Mouse (Mus musculus) ES-Bruce4 (cell line): ENCODE measurements around the gene Fbxo28. TPM values are rescaled to one million over a fixed set of nuclear protein-coding genes. Genes with fewer than 3 reads are reported as not detected.

Experiments used
- H3K27ac ChIP-seq: 2 replicates; pipeline ENCODE4 v1.5.1; 2012; ENCODE audit warnings: low read length, inconsistent platforms; ENCODE audit not compliant: insufficient read depth
- H3K27me3 ChIP-seq: 2 replicates; pipeline ENCODE4 v1.6.1; 2012; ENCODE audit warnings: mild to moderate bottlenecking, low read length, inconsistent platforms; ENCODE audit not compliant: control insufficient read depth, poor library complexity, insufficient read depth, severe bottlenecking
- H3K36me3 ChIP-seq: 2 replicates; pipeline ENCODE4 v1.6.1; 2012; ENCODE audit warnings: inconsistent platforms, mild to moderate bottlenecking, low read length, moderate library complexity; ENCODE audit not compliant: control insufficient read depth, poor library complexity, insufficient read depth, severe bottlenecking
- H3K4me1 ChIP-seq: one replicate; pipeline ENCODE4 v1.8.1; 2011; ENCODE audit warnings: low read length; ENCODE audit not compliant: control insufficient read depth, insufficient read depth
- H3K4me3 ChIP-seq: 2 replicates; pipeline ENCODE4 v1.5.1; 2011; ENCODE audit warnings: low read depth, mild to moderate bottlenecking, low read length
- H3K9ac ChIP-seq: 2 replicates; pipeline ENCODE4 v1.6.1; 2012; ENCODE audit warnings: low read depth, mild to moderate bottlenecking, inconsistent platforms; ENCODE audit not compliant: poor library complexity, severe bottlenecking
- H3K9me3 ChIP-seq: replicated peaks from 2 replicates; pipeline ENCODE4 v1.6.1; 2012; ENCODE audit warnings: mild to moderate bottlenecking, low read length, inconsistent platforms; ENCODE audit not compliant: control insufficient read depth, poor library complexity, insufficient read depth, severe bottlenecking
- CTCF ChIP-seq: IDR thresholded peaks from one replicate; pipeline ENCODE4 v1.8.1; 2011; ENCODE audit warnings: low read depth, low read length
- EP300 ChIP-seq: IDR thresholded peaks from 2 replicates; pipeline ENCODE4 v1.6.1; 2011; ENCODE audit warnings: low read depth, low read length; ENCODE audit not compliant: insufficient read depth
- POLR2A ChIP-seq: IDR thresholded peaks from one replicate; pipeline ENCODE4 v1.8.1; 2011; ENCODE audit warnings: low read length; ENCODE audit not compliant: insufficient read depth
- polyA plus RNA-seq: library from polyadenylated mRNA; stranded (reverse); fragments of >200 nt; gene quantifications from 2 replicates; pipeline ENCODE4 v1.2.4, GENCODE M21; 2011; ENCODE audit warnings: low read depth; ENCODE audit not compliant: missing spikeins, insufficient read depth, insufficient read length

Gene Fbxo28
- polyA plus RNA-seq, 1 experiment, result 32.9 TPM

DNA sequence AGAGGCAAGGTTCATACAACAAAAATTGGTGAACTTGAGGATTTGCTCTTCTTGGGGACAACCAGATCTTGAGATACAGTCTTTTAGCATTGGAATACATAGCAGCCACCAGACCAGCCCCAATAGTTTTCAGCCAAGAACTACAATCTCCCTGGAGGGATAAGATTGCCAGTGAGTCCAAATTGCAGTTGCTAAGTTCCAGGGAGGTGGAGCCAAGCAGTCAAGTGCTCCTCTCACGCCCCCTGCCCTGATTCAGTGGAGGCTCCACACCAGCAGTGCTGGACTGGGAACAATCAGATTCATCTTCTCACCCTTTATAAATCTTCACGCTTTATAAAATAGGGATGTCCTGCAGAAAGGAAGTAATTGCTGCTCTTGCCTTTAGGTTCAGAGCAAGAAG is 51.6 kb downstream of the Fbxo28 start:
- Histone ChIP-seq H3K36me3 (no peaks in the 10 kb centered on the region), H3K4me3 (no peak overlapping the region)
- peak; percentile 1 for TF ChIP-seq CTCF
- TF ChIP-seq POLR2A, result no peak
- TF ChIP-seq EP300, result no peak

DNA sequence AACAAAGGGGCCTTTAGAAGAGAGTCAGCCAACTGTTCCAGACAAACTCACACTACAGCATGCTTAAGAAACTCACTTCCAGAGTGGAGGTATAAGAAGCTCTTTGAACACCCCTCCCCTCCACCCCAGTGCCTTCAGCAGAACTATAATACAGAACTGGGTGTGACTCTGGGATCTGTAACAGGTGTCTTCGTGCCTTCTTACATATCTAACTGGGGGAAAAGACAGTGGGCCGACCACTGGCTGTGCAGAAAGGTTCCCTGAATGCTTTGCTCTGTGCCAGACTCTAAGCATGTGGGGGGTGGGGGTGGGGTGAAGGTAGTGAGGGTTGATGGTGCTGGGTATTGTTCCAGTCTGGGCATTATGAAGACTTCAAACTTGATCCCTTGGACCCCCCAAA is 52.8 kb downstream of the Fbxo28 start:
- H3K4me1 ChIP-seq, result peaks cover 2% of the 10 kb centered on the region
- H3K36me3 ChIP-seq, result no peaks in the 10 kb centered on the region
- no peaks in the 10 kb centered on the region for H3K27me3 ChIP-seq
- no peak overlapping the region for H3K4me3 ChIP-seq
- no peak overlapping the region for H3K9ac ChIP-seq
- no peak for TF ChIP-seq CTCF
- TF ChIP-seq POLR2A, result no peak
- no peak for TF ChIP-seq EP300
- H3K9me3 ChIP-seq, result no peaks in the 10 kb centered on the region
- no peak overlapping the region for H3K27ac ChIP-seq

More for the DNA sequence above, 51.6 kb downstream of the Fbxo28 start:
- Histone ChIP-seq H3K27ac (no peak overlapping the region), H3K27me3 (no peaks in the 10 kb centered on the region), H3K9ac (no peak overlapping the region), H3K4me1 (no peaks in the 10 kb centered on the region), H3K9me3 (no peaks in the 10 kb centered on the region)

DNA sequence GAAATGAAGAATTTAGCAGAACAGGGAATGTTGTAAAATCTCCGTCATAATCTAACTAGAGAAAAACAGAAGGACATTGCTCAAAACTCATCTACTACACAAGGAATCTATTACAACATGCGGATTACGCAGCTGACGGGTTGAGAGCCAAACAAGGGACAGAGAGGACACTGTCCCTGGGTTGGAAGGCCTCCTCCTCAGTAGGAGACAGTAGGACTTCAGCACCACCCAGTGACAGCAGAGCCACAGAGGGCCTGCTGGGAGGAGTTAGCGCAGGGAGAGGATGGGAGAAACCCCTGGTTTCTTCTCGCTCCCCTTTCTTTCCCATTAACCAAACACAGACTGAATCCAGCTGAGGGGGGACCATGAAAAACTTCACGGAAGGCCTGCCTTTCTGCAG is 53.6 kb downstream of the Fbxo28 start:
- H3K4me3 ChIP-seq, result no peak overlapping the region
- H3K27ac ChIP-seq, result no peak overlapping the region
- TF ChIP-seq CTCF (peak; percentile 33), POLR2A (no peak)
- no peaks in the 10 kb centered on the region for H3K9me3 ChIP-seq
- no peaks in the 10 kb centered on the region for H3K36me3 ChIP-seq
- H3K27me3 ChIP-seq, result no peaks in the 10 kb centered on the region
- H3K4me1 ChIP-seq, result peaks cover 2% of the 10 kb centered on the region
- H3K9ac ChIP-seq, result no peak overlapping the region

DNA sequence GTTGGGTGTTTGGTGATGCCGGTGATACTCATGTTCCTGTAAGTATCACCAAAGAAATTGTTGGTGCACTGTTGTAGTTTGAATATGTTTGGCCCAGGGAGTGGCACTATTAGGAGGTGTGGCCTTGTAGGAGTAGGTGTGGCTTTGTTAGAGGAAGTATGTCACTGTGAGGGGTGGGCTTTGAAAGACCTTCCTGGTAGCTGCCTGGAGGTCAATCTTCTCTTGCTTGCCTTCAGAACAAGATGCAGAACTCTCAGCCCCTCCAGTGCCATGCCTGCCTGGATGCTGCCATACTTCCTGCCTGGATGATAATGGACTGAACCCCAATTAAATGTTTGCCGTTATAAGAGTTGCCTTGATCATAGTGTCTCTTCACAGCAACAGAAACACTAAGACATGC is 56.6 kb downstream of the Fbxo28 start:
- Histone ChIP-seq H3K4me3 (no peak overlapping the region), H3K4me1 (peaks cover 2% of the 10 kb centered on the region), H3K36me3 (no peaks in the 10 kb centered on the region), H3K27ac (no peak overlapping the region), H3K9ac (no peak overlapping the region), H3K9me3 (no peaks in the 10 kb centered on the region), H3K27me3 (no peaks in the 10 kb centered on the region)
- TF ChIP-seq CTCF (no peak), POLR2A (peak; percentile 26)

- peaks cover 2% of the 10 kb centered on the region for H3K4me1 ChIP-seq
- H3K27ac ChIP-seq, result peak overlapping the region; percentile 9; the same call in 1 of the 2 replicates
- peaks cover 12% of the 10 kb centered on the region for H3K36me3 ChIP-seq
- H3K4me3 ChIP-seq, result peak overlapping the region; percentile 31
- TF ChIP-seq CTCF, result no peak
- no peak for TF ChIP-seq EP300
- no peak for TF ChIP-seq POLR2A
- peak overlapping the region; percentile 34 for H3K9ac ChIP-seq
- no peaks in the 10 kb centered on the region for H3K9me3 ChIP-seq
- no peaks in the 10 kb centered on the region for H3K27me3 ChIP-seq
Observed at GRCm38 (mm10) chr1:182283231-182283630, 58.2 kb downstream of the Fbxo28 start.

DNA sequence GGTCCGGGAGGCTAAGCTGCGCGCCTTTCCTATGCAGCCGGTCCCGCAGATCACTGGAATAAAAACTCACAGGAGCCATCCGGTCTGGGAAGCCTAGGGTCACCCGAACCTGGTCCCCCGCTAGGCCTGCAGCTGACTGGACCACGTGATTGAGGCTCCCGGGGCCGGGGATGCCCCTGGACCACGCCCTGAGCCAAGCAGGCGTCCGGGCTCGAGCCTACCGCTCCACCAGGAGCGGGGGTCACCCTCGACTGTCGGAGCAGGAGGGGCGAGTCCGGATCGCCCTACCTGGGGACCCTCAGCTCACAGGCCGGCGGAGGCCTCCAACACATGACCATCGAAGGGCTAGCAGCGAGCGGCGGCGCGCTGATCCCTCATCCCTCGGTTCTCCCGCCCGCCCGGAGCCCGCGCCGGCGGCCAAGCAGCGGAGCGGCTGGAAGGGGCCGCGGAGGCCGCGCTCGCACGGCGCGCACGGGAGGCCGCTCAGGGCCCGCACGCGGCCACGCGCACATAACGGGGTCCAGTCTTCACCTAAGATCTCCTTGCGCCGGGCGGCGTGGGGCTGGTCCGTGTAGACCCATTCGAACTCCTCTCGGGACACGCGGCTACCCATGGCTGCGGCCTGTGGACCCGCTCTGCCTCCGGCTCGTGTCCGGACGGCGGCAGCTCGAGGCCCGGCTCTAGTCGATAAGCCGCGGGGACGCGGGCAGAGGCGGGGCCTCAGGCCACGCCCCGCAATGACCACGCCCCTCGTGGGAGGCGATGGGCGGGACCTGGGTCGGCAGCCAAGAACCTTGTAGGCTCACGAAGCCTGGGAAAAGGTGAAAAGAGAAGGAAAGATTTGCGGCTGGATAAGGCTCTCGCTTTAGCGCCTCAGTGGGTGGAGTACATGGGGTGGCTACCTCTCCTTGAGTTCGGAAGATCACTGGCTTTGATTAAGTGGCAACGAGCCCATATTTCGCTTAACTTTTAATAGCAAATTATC is 59.0 kb downstream of the Fbxo28 start, which contains the start of gene Degs1:
TSS of gene Degs1 (minus strand) at position 714 of the 985 bp plus-strand sequence.
- Histone ChIP-seq H3K4me3 (peak within 1 kb of the TSS; percentile 80), H3K4me1 (peaks cover 2% of the 10 kb centered on the region), H3K27me3 (no peaks in the 10 kb centered on the region), H3K9ac (peak within 1 kb of the TSS; percentile 90), H3K27ac (peak within 1 kb of the TSS; percentile 49), H3K9me3 (no peaks in the 10 kb centered on the region), H3K36me3 (peaks cover 21% of the 10 kb centered on the region)
- TF ChIP-seq EP300 (peak; percentile 61; the same call in 1 of the 2 replicates), CTCF (no peak), POLR2A (peak; percentile 92)
